ENCODE assay signal across 10 mouse cellular contexts in the genomic region with DNA sequence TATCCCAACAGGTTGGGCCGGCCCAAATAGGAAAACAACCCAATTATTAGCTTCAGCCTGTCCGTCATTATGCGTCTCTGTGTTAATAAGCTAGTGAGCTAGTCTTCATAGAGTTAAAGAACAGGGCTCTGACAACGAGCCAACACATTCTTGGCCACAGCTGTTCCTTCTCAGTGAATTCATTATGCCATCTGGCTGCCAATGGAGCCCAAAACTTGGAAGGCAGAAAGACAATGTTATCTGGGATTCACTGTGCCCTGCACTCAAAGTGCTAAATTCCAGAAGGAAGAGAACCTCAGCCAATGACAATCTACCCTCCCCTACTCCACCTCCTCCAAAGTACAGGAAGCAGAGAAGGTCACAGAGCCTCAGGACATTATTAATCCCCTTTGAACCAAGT. TPM values are rescaled to one million over a fixed set of nuclear protein-coding genes. Genes with fewer than 3 reads are reported as not detected.
A peak's percentile ranks its signal among the peaks of the same experiment; 100 is the strongest.
DNase-seq lines count a peak whose midpoint lies in the region; ATAC-seq and TF ChIP-seq lines count a peak whose summit lies in the region.
"Had no signal": no experiment of that assay in that cellular context is flagged by ENCODE, and none has a peak within 500 bp of the region (broad histone marks: within the 10 kb centered on the region; RNA-seq: fewer than 3 reads in every experiment).

No protein-coding gene starts in this region.

- no peak overlapping the region for H3K9ac ChIP-seq in liver, adult 2 months (ENCODE audit: low read depth, low read length)
- H3K9ac ChIP-seq in liver, embryonic 12.5 days: no peak overlapping the region
- H3K9ac ChIP-seq in hindbrain, embryonic 16.5 days (ENCODE audit: low read depth, low read length): no peak overlapping the region

- no peak for TF ChIP-seq POLR2A in liver, adult 2 months (IDR thresholded peaks at IDR 0.05; ENCODE audit: extremely low read depth, insufficient read depth, low read length)

- H3K79me2 ChIP-seq in liver, adult 2 months (ENCODE audit: control insufficient read depth, insufficient read depth, low read length): no peaks in the 10 kb centered on the region

- no peak for TF ChIP-seq CTCF in liver, adult 2 months (IDR thresholded peaks at IDR 0.05; ENCODE audit: low read depth, low read length)

- H3K4me1 ChIP-seq in liver, adult 2 months (ENCODE audit: control insufficient read depth, insufficient read depth, low read length): no peaks in the 10 kb centered on the region
- no peaks in the 10 kb centered on the region for H3K4me1 ChIP-seq in liver, embryonic 12.5 days
- H3K4me1 ChIP-seq in hindbrain, embryonic 16.5 days (ENCODE audit: control insufficient read depth, insufficient read depth, low read depth, low read length): no peaks in the 10 kb centered on the region; the same call in 1 of the 2 replicates

- H3K36me3 ChIP-seq in liver, adult 2 months (ENCODE audit: control insufficient read depth, insufficient read depth, low read length): no peaks in the 10 kb centered on the region
- H3K36me3 ChIP-seq in liver, embryonic 12.5 days: no peaks in the 10 kb centered on the region
- no peaks in the 10 kb centered on the region for H3K36me3 ChIP-seq in hindbrain, embryonic 16.5 days (ENCODE audit: control insufficient read depth, insufficient read depth, low read length)

- H3K4me3 ChIP-seq in liver, adult 2 months (ENCODE audit: insufficient read depth, low read depth, low read length): no peak overlapping the region
- no peak overlapping the region for H3K4me3 ChIP-seq in liver, embryonic 12.5 days
- H3K4me3 ChIP-seq in hindbrain, embryonic 16.5 days (ENCODE audit: low read length): no peak overlapping the region

- H3K27me3 ChIP-seq in liver, adult 2 months (ENCODE audit: control insufficient read depth, insufficient read depth, low read length): no peaks in the 10 kb centered on the region
- 0 out of 2 replicates have a peak, but pooled peaks cover 4% of the 10 kb centered on the region for H3K27me3 ChIP-seq in liver, embryonic 12.5 days (replicated peaks)
- no peaks in the 10 kb centered on the region for H3K27me3 ChIP-seq in hindbrain, embryonic 16.5 days (replicated peaks; ENCODE audit: control insufficient read depth, insufficient read depth, low read length)

- H3K9me3 ChIP-seq in liver, embryonic 12.5 days (replicated peaks): no peaks in the 10 kb centered on the region
- H3K9me3 ChIP-seq in hindbrain, embryonic 16.5 days (ENCODE audit: control insufficient read depth, low read length): no peaks in the 10 kb centered on the region

- H3K4me2 ChIP-seq in liver, embryonic 12.5 days: no peak overlapping the region
- no peak overlapping the region for H3K4me2 ChIP-seq in hindbrain, embryonic 16.5 days (ENCODE audit: low read length)

- peak; percentile 38 for DNase-seq in adrenal gland, postnatal 10 days
- DNase-seq in adrenal gland, adult (ENCODE audit: inconsistent age in 2 of 2, low spot score in 1 of 2): no peak
- DNase-seq in liver, adult 2 months (ENCODE audit: extremely low read depth, low read depth, low spot score): peak; percentile 81
- DNase-seq in lung, postnatal 10 days: peak; percentile 60

- no peak for ATAC-seq in liver, embryonic 12.5 days
- peak; percentile 60 for ATAC-seq in hindbrain, embryonic 16.5 days
- ATAC-seq in granulocyte monocyte progenitor cell, adult 5-6 weeks (replicated peaks; ENCODE audit: poor library complexity, severe bottlenecking): no peak
- ATAC-seq in monocyte, adult 5-6 weeks (replicated peaks; ENCODE audit: insufficient number of reproducible peaks, low FRiP score, low TSS enrichment, poor library complexity, severe bottlenecking): no peak

- 76% methylated on average over 4 of the region's 4 CpGs for WGBS in liver, adult 2 months
- WGBS in liver, embryonic 12.5 days (ENCODE audit: insufficient replicate concordance): 66% methylated on average over 4 of the region's 4 CpGs
- WGBS in hindbrain, embryonic 16.5 days: 41% methylated on average over 4 of the region's 4 CpGs

- no peak overlapping the region for H3K27ac ChIP-seq in liver, adult 2 months (replicated peaks; ENCODE audit: insufficient read depth, low read depth, low read length)
- H3K27ac ChIP-seq in liver, embryonic 12.5 days: no peak overlapping the region
- H3K27ac ChIP-seq in hindbrain, embryonic 16.5 days (ENCODE audit: low read depth, low read length): no peak overlapping the region

RNA-seq across cellular contexts. Expression of a gene that starts 26.5 kb away (rescaled TPM):
- 10 to 100 TPM; 14.7 to 19.1 TPM for total RNA-seq in adrenal gland, postnatal 10 days (2021)
- total RNA-seq in liver, adult 2 months (2014; rRNA removed): 35.5 and 40.5 TPM in 2 replicates
- 62.0 and 78.1 TPM in 2 replicates for polyA plus RNA-seq in liver, adult 2 months (2012; rRNA removed)
- polyA plus RNA-seq in liver, embryonic 12.5 days (2016; fragmentation: Nextera tagmentation; extraction: Ambion mirVana): 2.6 and 2.8 TPM in 2 replicates
- 0.41 and 0.67 TPM in 2 replicates for polyA plus RNA-seq in hindbrain, embryonic 16.5 days (2015; fragmentation: Nextera tagmentation; extraction: Ambion mirVana)
- total RNA-seq in granulocyte monocyte progenitor cell, adult 5-6 weeks (2014; fragmentation: Nextera tagmentation): 0.13 and 0.77 TPM in 2 replicates
- total RNA-seq in granulocyte monocyte progenitor cell, adult 5-6 weeks (2017): 0.05 and 0.13 TPM in 2 replicates
- not detected in 3 replicates for total RNA-seq in monocyte, adult 5-6 weeks (2017)

RNA-seq across cellular contexts. Expression of a gene that starts 26.8 kb away (rescaled TPM):
- under 1 TPM in 1 of 2 experiments, not detected in 1; 0.15 TPM for total RNA-seq in adrenal gland, postnatal 10 days (2021)
- under 0.01 TPM in 1 of 2 replicates, not detected in the other for total RNA-seq in liver, adult 2 months (2014; rRNA removed)
- polyA plus RNA-seq in liver, adult 2 months (2012; rRNA removed): not detected in 2 replicates
- not detected in 2 replicates for polyA plus RNA-seq in liver, embryonic 12.5 days (2016; fragmentation: Nextera tagmentation; extraction: Ambion mirVana)
- polyA plus RNA-seq in hindbrain, embryonic 16.5 days (2015; fragmentation: Nextera tagmentation; extraction: Ambion mirVana): 0.15 and 0.18 TPM in 2 replicates
- not detected in 2 replicates for total RNA-seq in granulocyte monocyte progenitor cell, adult 5-6 weeks (2014; fragmentation: Nextera tagmentation)
- 0.04 TPM in 1 of 2 replicates, not detected in the other for total RNA-seq in granulocyte monocyte progenitor cell, adult 5-6 weeks (2017)
- total RNA-seq in monocyte, adult 5-6 weeks (2017): not detected in 3 replicates
- total RNA-seq: adrenal gland, postnatal 36 days had no signal
- polyA plus RNA-seq: neural tube, embryonic 11.5 days had no signal

RNA-seq across cellular contexts. Expression of a gene that starts 56.6 kb away (rescaled TPM):
- total RNA-seq in adrenal gland, postnatal 10 days (2021): 10 to 100 TPM; 33.0 to 45.0 TPM
- total RNA-seq in liver, adult 2 months (2014; rRNA removed): 1.3 and 1.5 TPM in 2 replicates
- polyA plus RNA-seq in liver, adult 2 months (2012; rRNA removed): 3.0 and 5.8 TPM in 2 replicates
- 2.4 and 3.4 TPM in 2 replicates for polyA plus RNA-seq in liver, embryonic 12.5 days (2016; fragmentation: Nextera tagmentation; extraction: Ambion mirVana)
- polyA plus RNA-seq in hindbrain, embryonic 16.5 days (2015; fragmentation: Nextera tagmentation; extraction: Ambion mirVana): 20.1 and 23.4 TPM in 2 replicates
- total RNA-seq in granulocyte monocyte progenitor cell, adult 5-6 weeks (2014; fragmentation: Nextera tagmentation): 8.0 and 11.0 TPM in 2 replicates
- total RNA-seq in granulocyte monocyte progenitor cell, adult 5-6 weeks (2017): 3.1 and 7.4 TPM in 2 replicates
- total RNA-seq in monocyte, adult 5-6 weeks (2017): 8.2 to 13.5 TPM (median 11.8 TPM) in 3 replicates

Comparison
In these comparisons a context has a peak if more than half of its experiments do, and no peak if none do; other contexts are left out.
1. DNase-seq: peak in adrenal gland, postnatal 10 days (single experiment), liver, adult 2 months (single experiment) and lung, postnatal 10 days (single experiment); none in adrenal gland, adult (0 of 2).
2. RNA of a gene that starts 26.5 kb away (total RNA-seq): 35.5 to 40.5 TPM in liver, adult 2 months and 14.7 to 19.1 TPM in adrenal gland, postnatal 10 days; 0.05 to 0.77 TPM in granulocyte monocyte progenitor cell, adult 5-6 weeks and not detected in monocyte, adult 5-6 weeks; every median in the first group is over 4 times any median in the second.